Mouse (Mus musculus): ENCODE measurements around the gene Sdr42e1.

DNA sequence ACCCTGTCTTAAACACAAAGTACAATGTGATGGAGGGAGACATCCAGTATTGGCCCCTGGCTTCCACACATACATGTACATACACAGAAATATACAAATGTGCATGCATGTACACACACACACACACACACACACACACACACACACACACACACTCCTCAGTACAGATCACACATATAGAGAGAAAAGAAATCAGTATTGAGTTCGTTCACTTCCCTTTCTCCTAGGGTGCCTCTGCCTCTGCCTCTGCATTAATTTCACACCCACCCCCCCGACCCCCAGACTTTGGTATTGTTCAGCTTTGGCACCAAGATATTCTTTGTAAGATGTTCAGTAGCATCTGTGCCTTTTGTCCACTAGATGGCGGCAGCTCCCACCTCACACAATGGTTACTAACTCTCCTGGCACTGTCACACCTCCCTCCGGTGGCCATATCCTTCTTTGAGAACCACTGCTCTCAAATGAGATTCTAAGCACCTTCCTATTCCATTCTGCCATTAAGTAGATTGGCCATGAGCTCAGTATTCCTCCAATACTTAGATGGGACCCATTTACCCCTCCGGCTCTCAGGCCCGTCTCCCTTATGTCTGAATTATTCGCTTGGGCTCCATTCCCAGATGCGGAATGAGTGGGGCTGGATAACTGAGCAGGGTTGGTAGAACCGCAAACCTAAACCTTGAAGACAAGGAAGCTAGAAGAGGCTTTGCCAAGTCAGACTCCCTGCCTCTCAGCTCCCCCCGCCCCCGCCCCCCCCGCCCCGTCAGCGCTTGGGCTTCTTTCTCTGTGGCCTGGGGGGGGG, 47.2 kb downstream of the Sdr42e1 start:
- TF ChIP-seq CTCF (IDR thresholded peaks at IDR 0.05; ENCODE audit: borderline replicate concordance, insufficient read depth, low read length) (peak; percentile 80), POLR2A (IDR thresholded peaks at IDR 0.05; ENCODE audit: low read depth, low read length) (no peak)

All from embryonic fibroblast, embryonic 13.5 days (primary cell).